Mouse (Mus musculus) natural killer cell, adult 2 months (primary cell): ENCODE measurements around the gene Pex5l.

Experiments
- DNase-seq, 2 experiments: peaks; one replicate each; pipeline ENCODE4 v3.0.0; 2022; ENCODE audit warnings: low spot score in 2 of 2

Pex5l gene

DNA sequence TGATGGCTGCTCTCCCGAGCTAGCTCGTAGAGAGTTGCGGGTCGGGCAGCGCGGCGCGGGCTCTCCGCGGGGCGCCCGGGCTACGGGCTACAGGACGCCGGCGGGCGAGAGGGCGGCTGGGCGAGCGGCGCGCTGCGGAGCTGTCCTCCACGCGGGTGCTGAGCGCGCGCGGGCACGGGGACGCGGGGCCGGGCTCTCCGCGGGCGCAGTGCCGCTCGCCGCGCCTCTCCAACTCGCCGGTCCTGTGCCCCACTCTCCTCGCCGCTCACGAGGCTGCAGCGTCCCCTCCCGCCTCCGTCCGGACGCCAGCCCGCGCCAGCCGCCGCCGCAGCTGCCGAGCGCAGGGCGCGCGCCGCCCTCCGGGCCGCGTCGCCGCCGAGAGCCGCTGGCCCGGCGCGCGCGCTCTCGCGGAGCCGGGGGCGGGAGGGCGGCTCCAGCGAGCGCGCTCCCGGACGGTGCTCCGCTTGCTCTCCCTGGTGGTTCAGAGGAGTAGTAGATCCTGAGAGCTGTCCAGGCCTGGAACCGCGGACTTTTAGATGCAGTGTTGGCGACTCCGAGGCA is at the start of gene Pex5l:
Pex5l (minus strand) TSS at position 347 of the 561 bp plus-strand sequence.
- DNase-seq = no peak

DNA sequence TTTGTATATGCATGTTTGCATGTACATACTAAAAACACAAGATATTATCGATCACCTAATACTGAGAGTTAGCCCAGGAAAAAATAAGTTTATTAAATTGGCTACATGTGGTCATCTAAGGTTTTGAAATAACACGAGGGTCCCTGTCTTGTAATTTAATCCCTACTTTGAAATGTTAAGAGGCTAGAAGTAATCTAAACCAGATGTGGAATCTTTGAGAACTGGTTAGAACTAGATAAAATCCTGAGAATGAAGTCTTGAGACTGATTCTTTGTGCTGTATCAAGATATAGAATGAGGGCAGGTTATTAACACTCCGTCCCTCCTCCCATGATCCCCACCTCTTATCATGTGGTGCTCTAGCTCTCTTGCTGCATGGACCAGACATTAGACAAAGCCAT is 22.1 kb upstream of the Pex5l start:
- DNase-seq = no peak

GRCm38 (mm10) chr3:33163821-33164220 is 20.8 kb upstream of the Pex5l start:
- no peak for DNase-seq

DNA sequence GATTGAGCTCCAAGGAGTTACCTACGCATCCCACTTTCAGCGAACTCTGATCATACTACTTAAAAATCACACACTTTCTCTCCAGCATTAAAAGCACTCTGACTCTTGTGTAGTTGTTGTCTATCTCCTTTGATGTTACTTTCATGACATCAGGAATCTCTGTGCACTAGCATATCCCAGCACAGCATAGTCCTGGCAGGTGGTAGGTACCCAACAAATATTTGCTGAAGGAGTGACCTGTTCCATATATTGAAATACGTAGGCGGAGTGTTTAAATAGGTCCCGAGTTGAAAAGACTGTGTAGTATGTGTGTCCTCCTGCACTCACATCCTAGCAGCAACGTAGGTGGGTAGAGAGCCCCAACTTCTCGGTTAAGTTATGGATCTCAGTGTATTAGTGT is 545 bp upstream of the Pex5l start:
- DNase-seq = no peak

DNA sequence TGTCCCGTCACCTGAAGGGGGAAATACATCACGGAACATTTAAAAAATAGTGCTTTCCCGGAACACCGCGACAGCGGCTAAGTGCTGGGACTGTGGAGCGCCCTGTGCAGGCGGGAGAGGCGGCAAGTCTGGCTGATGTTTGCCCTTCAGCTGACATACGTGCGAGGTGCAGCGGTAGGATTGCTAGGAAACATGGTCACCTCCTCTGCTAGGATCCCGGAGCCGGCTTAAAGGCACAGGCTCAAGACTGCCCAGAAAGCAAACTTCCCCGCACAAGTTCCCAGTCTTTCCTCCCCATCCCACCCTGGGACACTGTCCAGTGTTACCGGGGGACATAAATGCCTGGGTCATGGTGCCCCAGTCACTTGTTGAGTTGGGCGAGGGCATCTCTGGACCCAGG is 649 bp downstream of the Pex5l start:
- no peak for DNase-seq

GRCm38 (mm10) chr3:33129944-33130343 is 13.1 kb downstream of the Pex5l start:
- DNase-seq = no peak

- no peak for DNase-seq
Measured at GRCm38 (mm10) chr3:33124796-33125195, 18.3 kb downstream of the Pex5l start.

- DNase-seq = no peak
Measured at GRCm38 (mm10) chr3:33105785-33106184, 37.3 kb downstream of the Pex5l start.

DNA sequence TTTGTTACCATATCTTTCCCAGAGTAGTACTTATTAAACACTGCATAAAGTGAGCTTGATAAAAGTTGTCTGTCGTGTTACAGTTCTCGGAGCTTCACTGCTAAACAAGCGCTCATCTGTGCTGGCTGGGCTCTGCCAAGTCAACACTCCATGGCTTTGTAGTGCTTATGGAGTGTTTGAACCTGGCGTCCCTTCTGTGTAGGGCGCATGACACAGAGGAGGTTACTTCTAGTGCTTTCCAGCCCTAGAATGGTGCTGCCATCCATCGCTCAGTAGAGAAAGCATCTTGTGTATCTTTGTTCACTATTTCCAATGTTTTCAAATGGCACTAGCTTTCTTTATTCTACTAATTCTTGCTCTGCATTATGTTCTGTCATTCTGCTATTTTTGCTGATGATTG is 39.5 kb downstream of the Pex5l start:
- no peak for DNase-seq

- DNase-seq = no peak
Measured at GRCm38 (mm10) chr3:33098550-33099295, 44.3 kb downstream of the Pex5l start.

GRCm38 (mm10) chr3:33093646-33094045 is 49.4 kb downstream of the Pex5l start:
- DNase-seq = no peak

DNA sequence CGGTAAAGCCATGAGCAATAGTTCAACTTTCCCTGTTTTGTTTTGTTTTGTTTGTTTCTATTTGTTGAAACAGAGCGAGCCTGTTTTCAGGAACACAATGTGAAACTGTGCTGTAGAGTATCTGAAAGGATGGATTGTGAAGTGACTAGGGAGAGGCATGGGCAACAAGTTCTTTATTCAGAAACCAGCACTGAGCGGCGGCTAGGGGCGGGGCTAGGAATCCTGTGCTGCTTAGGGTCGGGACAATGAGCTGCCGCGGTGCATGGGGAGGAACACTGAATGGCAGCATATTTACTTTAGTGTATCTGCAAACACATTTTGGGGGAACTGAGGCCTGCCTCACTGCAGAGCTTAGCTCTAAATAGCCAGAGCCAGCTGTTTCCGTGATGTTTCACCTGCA is 53.0 kb downstream of the Pex5l start:
- DNase-seq = no peak

DNA sequence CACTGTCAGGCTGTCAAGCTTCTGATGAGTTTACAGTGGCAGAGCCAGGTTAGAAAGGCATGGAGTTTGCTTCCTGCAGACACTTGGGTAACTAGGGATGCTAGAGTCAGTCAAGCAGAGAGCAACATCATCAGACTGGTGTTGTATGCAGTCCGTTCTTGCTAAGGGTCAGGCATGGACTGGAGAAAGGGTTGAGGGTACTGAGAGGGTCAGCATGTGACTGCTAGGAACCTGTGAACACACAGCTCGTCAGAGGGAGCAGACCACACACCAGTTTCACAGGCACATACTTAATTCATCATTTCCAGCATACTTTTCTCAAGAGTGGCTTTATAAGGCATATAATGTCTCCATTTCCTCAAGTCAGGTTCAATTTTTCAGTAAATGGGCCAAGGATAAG is 53.6 kb downstream of the Pex5l start:
- no peak for DNase-seq

DNA sequence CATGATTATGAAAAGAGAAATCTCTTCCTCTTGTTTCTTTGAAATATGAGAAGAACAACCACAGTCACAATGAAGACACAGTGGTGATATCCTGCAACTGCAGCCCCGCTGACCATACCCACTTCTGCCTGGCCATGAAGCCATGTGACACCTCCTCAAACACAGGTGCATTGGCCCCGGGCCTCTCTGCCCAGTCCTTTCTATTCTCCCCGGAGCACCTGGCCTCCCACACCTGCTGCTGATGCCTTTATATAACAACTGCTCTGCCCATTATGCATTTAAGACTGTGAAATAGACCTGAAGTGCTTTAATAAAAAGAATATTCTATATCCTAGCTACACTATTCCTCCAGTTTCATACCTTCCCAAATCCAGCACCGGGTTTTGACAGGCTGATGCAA is 54.8 kb downstream of the Pex5l start:
- no peak for DNase-seq

- DNase-seq = no peak
Measured at GRCm38 (mm10) chr3:33082806-33083338, 60.2 kb downstream of the Pex5l start.

GRCm38 (mm10) chr3:33081793-33082192 is 61.3 kb downstream of the Pex5l start:
- DNase-seq = no peak

DNA sequence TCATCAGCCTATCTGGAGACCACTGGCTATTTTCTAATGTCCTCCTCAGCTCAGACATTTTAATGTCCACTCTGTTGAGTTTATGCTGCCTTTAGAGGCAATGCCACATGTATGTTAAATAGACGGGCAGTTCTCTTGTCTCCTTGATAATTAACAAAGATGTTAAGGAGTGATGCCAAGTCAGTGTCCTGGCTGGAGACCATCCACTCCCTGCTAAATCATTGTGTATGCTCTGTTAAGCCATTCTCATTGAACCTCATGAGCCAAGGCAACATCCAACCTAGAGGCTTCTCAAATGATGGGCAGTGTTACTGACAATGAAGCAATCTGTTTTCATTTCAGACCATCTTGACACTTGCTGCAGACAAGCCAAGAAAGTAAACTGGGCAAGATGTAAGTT is 63.4 kb downstream of the Pex5l start:
- DNase-seq = no peak

GRCm38 (mm10) chr3:33079171-33079570 is 63.9 kb downstream of the Pex5l start:
- DNase-seq = no peak

DNA sequence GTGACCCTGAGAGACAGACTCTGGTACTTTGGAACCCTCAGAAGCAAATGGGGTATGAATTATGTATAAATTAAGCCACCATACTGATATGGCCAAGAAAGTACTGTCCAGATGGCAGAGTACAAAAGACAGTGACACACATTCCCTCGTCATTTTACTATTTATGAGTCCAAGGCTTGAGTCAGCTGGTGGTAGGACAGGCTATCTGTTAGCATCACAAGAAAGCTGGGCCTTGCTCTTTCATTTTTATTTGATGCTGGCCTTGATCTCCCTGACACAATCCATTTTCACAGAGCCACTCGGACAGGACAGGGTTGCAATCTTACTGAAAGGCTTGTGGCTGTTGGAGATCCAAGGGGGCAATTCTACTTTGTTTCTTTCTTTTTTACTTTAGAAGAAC is 67.4 kb downstream of the Pex5l start:
- DNase-seq = no peak

DNA sequence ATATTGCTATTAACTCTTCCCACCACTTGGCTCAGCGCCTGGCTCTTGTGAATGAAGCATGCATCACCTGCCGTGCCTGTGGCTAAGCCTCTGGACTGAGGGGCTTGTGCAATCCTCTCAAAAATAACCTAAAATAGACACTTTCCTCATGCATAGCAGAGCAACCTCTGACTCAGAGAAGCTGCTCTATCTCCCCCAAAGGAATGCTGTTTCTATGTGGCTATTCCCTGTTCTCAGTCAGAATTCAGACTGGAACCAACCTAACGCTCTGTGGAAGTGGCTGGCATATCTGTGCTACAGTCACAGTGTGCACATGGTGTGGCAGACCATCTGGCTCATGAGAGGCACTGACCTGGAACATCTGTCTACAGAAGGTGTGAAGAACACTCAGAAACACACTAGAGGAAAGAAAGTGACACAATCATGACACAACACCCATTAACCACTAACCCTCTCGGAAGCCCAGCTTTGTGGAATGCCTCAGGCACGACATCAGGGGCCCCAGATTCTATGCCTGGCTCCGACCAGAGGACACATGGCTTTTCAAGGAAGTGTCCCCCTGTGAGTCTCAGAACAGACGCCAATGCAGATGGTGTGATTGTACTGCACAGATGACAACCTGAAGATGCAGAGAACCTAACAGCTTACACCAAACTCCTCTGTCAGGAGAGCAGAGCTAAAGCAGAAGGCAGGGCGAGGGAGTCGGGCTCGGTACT is 68.6 kb downstream of the Pex5l start:
- no peak for DNase-seq

GRCm38 (mm10) chr3:33073905-33074265 is 69.2 kb downstream of the Pex5l start:
- DNase-seq = no peak

DNA sequence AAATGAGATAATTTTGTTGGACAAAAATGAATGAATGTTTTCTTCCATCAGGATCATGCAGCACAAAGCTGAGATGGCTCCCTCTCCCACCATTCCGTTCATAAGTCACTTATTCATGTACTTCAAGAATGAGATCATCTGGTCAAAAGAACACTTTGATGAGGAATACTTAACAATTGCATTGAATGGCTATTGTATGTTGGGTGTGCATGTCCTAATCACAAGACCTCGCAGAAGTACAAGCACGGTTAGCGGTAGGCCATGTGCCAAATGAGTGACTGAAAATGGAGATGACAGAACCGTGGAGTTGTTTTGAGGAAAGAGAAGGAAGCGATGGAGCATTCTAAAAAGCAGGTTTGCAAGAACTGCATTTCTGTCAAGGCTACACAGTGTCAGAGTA is 72.3 kb downstream of the Pex5l start:
- DNase-seq = no peak

GRCm38 (mm10) chr3:33068146-33068545 is 74.9 kb downstream of the Pex5l start:
- no peak for DNase-seq
